Mouse (Mus musculus) adipocyte (in vitro differentiated cells): ENCODE measurements around the gene Hs1bp3.

Source experiments
- DNase-seq: peaks from one replicate; pipeline ENCODE4 v3.0.0-alpha.2; 2016; ENCODE audit warnings: low spot score

The Hs1bp3 gene

DNA sequence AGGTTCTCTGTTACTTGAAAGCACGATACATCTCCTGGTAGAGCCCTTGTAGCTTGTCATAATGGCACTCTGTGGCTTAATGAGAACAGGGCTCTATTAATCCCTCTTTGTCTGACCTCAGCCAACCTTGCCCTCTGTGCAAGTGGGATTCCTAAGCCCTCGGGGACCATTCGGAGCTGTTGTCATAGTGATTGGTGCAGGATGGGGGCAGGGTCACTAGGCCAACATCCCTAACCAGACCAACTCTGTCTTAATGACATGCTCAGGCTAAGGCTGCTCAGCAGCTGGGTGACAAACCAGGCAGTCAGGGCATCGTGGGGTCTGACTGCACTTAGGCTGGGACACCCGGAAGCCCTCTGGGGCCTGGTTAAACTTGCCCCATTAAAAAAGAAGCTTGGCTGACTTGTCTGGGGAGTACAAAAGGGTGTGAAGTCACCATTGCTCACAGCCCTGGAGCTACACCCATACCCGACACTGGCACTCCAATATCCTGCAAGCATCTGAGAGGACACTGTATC is 51.1 kb downstream of the Hs1bp3 start:
- no peak for DNase-seq

DNA sequence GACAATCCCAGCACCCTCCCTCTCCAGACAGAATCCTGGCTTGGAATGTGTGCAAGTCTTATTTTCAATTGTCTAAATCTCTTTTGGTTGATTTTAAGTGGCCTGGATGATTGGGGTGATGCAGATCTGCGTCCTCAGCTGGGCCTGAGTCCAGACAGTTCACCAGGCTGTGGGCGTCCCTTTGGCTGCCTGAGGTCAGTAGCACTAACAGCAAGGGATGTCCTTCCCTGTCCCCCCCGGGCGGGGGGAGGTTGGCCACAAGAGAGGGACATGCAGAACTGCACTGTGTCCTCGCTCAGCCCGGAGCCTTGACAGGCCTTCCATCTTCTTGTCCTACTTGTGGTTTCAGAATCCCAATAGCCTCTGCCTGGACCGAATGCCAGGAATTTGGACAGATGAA is 52.1 kb downstream of the Hs1bp3 start:
- peak; percentile 23 for DNase-seq

DNA sequence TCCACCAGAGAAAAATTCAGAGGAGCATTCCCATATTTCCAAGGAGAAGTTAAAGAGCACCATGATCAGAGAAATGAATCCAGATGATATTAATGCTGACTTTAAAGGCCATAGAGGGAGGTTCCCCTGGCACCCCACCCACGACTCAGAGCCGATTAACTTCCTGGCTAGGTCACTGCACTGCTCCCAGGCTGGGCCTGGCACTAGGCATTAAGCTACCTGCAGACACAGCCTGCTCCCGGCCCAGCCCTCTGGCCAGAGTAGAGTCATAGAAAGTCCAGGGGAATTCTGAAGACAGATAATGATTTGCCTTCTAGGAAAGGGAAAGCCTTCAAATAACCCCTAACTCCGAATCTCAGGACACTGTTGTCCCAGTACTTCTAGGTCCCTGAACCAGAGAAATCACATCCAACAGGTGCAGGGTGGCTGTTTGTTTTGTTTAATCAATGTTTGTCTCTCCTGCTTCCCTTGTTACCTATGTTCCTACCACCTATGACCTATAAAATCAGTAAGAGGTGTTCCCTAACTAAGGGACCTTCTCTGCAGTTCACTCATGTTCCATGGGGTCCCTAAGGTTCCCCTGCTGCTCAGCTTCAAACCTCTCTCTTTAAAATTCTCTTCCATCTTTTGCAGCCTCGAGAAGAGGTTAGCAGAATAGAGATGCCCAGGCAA is 52.8 kb downstream of the Hs1bp3 start:
- DNase-seq, result no peak

DNA sequence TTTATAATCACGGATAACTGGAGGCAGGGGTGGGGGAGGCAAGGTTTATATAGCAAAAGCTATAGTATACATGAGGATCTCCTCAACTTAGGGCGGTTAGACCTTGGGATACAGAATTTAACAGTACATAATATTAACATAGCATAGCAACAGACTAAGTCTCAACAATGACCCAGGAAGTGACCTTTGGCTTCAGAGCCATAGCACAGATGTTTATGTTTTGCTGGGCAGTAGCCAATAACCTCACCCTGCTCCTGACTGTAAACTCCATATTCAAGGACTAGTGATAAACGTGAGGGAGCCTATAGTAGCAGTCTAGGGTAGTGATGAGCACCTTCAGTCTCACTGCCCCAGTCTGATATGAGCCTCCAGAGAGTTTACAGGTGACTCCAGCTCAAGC is 53.5 kb downstream of the Hs1bp3 start:
- DNase-seq, result no peak

DNA sequence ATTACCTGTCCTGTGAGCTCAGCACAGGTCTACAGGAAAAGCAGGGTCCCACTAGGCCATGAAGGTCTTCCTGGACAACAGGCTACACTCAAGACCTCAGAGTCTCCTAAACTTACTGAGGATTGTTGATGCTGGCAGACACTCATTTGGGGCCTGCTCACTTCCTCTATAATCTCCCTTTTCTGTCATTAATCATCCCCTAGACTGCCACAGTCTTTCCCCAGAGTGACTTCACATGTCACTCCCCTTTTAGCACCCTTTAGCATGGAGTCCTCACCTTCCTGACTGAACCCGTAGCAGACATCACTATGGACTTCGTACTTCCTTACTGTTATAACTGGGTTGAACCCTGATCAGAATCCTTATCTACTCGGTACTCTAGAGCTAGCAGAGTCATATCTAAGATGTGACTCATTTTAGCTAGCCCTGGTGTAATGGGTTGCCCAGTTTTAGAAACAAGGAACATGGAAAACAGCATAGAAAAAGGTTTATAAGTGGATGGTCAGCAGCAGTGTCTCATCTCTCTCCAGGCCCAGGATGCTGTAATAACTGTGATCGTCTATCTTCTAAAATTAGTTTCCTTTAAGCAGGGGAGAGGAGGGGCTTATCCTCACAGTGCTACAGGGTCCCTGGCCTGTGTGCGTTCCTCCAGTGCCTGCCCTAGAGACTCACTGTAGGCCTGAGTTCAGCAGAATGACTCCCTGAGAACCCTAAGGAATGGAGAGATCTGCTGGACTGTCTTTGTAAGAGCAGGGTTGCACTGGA is 58.7 kb downstream of the Hs1bp3 start:
- DNase-seq, result no peak

DNA sequence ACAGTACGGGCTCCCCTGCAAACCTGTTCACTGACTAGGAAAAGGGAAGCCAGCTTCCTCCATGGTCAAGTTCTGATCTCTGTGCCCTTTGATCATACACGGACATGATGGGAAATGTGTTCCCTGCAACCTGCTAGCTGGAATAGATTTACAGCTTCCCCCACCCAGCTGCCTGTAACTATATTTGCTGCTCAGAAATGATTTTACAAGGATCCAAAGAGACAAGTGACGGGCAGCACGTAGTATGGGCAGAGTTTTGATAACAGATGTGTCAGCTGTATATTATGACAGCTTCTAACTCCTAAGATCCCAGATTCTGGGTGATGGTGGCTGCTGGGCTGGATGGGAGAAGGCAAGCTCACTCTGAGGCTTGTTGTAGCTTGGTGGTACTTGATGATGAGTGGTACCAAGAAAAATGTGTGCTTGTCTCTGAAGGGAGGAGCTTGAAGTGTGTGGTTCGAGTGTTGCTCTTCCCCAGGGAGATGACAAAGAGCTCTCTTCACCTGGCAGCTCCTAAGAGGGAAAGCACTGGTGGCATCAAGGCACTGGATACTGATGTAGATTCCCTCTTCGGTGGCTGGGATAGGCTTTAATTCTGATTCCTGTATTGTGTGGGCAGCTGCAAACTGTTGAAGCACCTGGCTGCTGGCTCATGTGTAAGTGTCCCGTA is 59.4 kb downstream of the Hs1bp3 start:
- DNase-seq, result no peak

DNA sequence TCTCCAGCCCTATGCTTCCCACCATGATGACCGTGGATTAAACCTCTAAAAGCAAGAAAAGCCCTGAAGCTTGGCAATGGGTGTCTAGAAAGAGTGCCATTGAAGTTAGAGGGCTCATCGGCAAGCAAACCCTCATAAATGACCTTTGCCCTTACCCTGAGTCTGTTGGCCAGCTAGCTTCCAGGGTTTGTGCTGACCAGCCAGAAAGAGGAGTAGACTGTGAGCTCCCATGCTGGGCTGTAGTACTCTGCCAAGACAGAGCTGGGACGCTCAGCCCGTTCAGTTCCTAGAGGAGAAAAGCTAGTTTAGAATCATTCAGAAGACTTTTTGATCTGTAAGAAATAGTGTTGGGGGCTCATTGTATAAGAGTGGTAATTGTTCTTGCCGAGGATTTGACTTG is 60.5 kb downstream of the Hs1bp3 start:
- DNase-seq, result peak; percentile 49

DNA sequence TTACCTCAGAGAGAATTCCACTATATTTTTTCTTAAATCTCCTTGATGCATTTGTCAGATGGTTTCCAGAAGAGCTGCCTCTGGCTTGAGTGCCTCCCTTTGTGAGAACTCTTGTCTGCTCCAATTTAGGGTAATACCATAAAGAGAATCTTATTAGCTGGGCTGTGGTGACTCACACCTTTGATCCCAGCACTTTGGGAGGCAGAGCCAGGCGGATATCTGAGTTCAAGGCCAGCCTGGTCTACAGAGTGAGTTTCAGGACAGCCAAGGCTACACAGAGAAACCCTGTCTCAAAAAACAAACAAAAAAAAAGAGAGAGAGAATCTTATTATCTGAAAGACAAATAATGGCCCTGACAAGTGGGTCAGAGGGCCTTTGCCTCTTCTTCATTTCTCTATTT is 63.9 kb downstream of the Hs1bp3 start:
- DNase-seq, result no peak

DNA sequence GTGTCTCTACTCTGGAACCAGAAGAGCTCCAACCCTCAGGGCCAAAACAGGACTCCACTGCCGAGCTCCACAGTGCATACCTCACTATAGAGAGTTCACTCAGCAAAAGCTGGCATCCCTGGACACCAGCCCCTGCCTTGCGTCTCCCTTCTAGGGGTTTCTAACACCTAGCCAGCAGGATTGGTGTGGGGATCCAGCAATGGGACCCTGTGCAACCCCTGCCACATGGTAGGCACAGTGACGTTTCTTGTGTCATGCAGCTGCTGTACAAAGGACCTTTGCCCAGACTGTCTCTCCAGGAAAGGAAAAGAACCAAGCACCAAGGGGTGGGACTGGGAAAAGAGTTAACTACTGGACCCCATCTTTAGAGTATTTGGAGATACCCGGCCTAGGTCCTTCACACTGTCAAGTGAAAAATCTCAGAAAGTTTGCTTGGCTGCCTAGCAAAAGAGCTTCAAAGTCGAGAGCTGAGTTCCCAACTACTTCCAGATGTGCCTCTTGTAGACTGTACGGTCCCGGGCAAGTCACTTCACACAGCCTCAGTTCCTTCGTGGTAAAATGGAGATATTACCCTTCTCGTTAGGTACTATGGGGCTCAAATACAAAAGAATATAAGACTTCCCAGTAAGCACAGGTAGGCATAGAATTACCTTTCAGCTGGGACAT is 64.9 kb downstream of the Hs1bp3 start:
- DNase-seq, result no peak

DNA sequence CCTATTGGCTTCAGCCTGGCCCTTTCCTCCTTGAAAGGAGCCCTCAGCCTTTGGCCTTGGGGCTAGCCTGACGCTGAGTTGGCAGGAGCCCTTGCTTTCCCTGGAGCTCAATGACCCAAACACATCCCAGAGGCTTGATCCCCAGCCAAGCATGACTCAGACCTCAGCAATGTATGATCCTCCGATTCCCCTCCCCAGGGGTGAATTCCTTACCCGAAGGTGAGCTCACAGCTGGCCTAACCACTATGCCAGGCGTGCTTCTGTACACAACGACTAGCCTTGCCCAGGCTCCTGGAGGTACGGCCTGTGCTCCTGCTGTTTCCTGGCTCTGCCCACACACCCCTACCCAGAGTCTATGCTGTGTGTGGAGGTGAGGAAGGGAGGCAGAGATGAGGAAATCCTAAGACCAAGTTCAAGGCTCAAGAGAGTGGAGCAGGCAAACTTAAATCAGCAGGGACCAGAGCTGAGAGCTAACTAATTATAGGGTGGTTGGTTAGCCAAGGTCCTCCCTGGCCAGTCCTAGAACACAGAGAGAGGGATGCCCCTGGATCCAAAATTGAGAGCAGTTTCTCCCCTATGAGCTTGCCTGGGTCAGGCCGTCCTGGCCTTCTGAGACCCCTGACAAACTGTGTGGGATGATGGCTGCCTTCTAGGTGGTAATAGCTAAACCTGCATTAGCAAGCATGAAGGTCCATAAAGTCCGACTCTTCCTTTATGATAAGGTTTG is 66.7 kb downstream of the Hs1bp3 start:
- DNase-seq, result peak; percentile 87

DNA sequence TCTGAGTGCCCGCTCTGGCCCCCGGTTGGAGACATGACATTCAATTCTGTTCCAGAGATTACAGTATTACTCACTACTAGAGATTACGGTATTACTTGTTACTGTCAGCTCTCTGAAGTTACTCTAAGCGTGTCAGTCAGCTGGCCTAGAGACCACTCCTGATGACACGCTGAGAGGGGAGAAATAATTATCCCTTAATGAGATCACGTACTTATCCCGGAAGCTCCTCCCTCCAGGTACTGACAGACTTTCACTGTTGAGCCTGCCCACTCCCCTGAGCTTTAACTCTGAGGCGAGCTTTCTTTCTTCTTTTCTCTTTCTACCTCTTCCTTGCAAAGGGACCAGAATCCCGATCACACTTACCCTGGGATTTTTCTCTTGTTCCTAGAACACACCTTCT is 67.7 kb downstream of the Hs1bp3 start:
- DNase-seq, result no peak

DNA sequence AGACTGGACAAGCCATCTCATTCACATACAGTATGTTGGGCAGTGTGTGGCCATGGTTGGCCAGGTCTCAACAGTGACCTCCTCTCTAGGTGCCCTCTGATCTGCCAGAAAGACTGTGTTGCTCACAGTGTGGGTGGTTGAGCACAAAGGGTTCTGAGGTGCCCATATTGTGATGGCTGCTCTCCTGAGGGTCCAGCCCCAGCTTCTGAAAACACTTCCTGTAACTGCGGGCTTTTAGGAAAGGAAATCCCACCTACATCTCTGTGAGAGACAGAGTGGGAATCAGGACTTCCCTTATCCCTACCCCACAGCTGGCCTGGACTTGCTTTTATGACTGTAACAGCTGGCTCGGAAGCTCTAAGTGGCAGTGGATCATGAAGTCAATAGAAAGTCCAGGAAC is 68.7 kb downstream of the Hs1bp3 start:
- no peak for DNase-seq

DNA sequence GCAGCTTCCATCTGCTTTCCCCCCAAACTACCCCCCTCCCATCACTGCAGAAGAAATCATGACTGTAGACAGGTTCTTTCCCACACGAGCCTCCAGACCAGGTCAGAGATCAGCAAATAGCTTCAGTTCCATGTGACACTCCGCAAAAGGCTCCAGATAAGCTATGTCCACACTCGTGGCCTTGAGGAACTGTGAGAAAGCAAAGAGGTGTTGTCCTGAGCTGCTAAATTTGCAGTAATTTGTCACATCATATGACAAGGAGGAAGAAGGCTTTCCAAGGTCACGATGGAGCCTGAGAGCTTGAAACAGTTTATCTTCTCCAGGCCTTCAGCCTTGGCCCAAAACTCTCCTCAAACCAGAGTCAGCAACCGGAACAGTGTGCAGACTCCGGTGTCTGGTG is 70.6 kb downstream of the Hs1bp3 start:
- no peak for DNase-seq

DNA sequence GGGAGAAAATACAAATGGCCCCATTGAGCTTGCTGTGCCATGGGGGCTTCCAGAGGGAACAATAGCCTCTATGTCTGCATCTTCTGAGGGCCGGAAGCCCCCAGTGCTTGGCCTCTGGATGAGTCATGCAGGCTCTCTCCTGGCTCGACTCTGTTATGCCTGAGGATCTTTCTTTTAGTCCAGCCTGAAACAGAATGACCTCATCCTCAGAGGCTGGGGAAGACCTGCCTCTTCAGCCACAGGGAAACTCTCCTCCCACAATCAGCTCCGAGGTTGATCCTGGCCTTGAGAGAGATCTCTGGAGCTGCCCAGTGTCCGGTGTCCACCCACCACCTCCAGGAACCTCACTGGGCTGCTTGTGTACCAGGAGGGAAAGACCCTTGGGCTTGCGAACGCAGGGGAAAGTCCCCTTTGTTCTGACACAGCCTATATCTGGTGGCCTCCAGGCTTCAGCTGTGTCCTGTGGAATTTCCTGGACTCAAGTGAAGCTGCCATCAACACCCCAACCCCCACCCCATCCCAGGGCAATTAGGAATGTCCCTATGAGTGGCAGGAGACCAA is 73.3 kb downstream of the Hs1bp3 start:
- peak; percentile 47 for DNase-seq

DNA sequence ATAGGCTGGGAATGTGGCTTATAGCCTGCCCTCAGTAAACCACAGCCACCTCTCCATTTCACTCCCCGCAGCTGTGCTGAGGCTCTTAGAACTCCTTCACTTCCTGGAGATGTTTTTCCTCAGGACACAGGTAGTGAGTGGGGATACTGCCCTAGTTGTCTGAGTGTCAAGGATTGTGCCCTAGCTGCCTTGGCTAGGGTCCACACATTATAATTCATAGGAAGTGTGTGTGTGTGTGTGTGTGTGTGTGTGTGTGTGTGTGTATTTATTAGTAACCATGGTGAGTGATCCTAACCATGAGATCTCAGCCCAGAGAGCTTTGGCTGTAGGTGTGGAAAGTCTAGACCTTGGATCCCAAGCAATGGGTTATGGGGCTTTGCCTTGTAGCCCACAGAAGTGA is 74.0 kb downstream of the Hs1bp3 start:
- DNase-seq, result no peak

DNA sequence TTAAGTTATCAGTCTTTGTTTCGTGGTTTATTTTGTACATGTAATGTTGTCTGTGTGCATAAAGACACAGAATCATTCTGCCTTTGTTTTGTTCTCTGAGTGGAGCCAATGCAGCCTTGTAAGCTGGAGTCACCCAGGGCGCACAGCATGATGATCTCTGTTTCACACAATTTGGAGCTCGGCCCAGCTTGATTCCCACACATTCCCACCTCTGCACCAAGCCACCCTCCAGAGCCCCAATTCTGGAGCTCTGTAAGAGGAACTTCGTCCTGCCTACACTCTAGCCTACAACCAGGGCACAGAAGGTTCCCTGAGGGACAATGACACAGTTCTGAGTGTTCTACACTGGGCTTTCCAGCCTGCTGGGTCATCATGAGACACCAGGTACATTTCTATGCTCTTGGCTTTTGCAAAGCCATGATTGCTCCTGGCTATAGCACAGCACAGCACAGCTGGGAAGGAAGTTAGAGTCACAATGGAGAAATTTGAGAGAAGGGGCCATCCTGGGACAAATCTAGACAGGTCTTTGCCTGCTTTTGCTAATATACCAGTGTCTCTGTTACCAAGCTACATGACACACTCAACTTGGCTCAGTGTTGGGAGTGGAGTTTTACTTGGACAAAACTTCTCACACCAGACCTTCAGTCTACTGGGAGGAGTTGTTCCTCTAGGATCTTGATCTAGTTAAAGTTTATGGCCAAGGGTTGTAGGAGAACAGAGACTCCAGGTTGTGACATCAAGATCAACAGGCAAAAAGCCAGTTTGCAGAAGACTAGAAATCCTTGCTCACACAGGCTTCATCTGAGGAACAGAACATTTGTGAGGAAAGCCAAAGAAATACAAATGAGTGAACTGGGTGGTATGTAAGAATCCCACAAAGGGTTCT is 75.5 kb downstream of the Hs1bp3 start:
- DNase-seq, result peak; percentile 83

DNA sequence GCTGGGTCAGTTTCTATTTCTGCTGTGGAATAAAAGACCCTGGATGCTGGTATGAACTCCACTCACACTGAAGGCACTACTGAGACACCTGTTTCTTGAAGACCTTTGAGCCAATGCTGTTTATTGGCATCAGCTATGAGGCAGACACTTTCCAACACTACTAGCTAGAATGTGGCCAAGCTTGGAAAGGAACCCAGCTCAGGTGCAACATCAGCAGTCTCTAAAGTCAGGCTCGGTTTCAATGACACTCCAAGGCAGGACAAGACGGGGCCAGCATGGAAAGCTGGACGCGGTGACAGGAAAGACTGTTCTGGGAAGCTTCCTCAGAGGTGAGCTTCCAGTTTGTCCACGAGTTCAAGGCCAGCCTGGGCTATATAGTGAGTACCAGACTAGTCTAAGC is 80.0 kb downstream of the Hs1bp3 start:
- DNase-seq, result no peak
